Comparison of ENCODE assay signal across 8 mouse cellular contexts in genomic region chr4:155492131-155492633, GRCm38 (mm10). TPM values are rescaled to one million over a fixed set of nuclear protein-coding genes. Genes with fewer than 3 reads are reported as not detected.
DNase-seq lines count a peak whose midpoint lies in the region; ATAC-seq and TF ChIP-seq lines count a peak whose summit lies in the region.

No protein-coding gene starts in this region.

- peaks cover 25% of the 10 kb centered on the region for H3K4me1 ChIP-seq in hindbrain, postnatal 0 days (ENCODE audit: insufficient read depth, low read length)
- peaks cover 16% of the 10 kb centered on the region for H3K4me1 ChIP-seq in limb, embryonic 14.5 days (ENCODE audit: control insufficient read depth, insufficient read depth, low read length)
- peaks cover 57% of the 10 kb centered on the region for H3K4me1 ChIP-seq in midbrain, embryonic 13.5 days (replicated peaks)
- peaks cover 47% of the 10 kb centered on the region for H3K4me1 ChIP-seq in stomach, embryonic 14.5 days (ENCODE audit: control insufficient read depth, insufficient read depth, low read length)

- peak; percentile 6; the same call in 1 of the 2 replicates for ATAC-seq in hindbrain, postnatal 0 days
- no peak for ATAC-seq in limb, embryonic 14.5 days (ENCODE audit: low FRiP score, low read depth)
- peak; percentile 41 for ATAC-seq in midbrain, embryonic 13.5 days
- ATAC-seq in stomach, embryonic 14.5 days (ENCODE audit: insufficient number of reproducible peaks, insufficient read depth, low FRiP score, low read depth), result no peak

- TF ChIP-seq POLR2A in limb, embryonic 14.5 days (IDR thresholded peaks at IDR 0.05; ENCODE audit: borderline replicate concordance, extremely low read depth, insufficient read depth, insufficient read length), result no peak

- peak overlapping the region; percentile 91 for H3K4me3 ChIP-seq in gastrocnemius, adult 2 months
- peak overlapping the region; percentile 99 for H3K4me3 ChIP-seq in hindbrain, postnatal 0 days (ENCODE audit: low read length)
- H3K4me3 ChIP-seq in limb, embryonic 14.5 days (replicated peaks; ENCODE audit: low read length), result peak overlapping the region; percentile 94
- peak overlapping the region; percentile 99 for H3K4me3 ChIP-seq in midbrain, embryonic 13.5 days (replicated peaks)
- H3K4me3 ChIP-seq in stomach, embryonic 14.5 days (ENCODE audit: low read depth, low read length), result peak overlapping the region; percentile 98

- intact Hi-C loops in gastrocnemius, adult 2 months (cut with DNase I), result loop anchor here (2.0 kb wide), 1 partner anchor 69 kb away; no protein-coding TSS in a partner anchor

- H3K36me3 ChIP-seq in hindbrain, postnatal 0 days (ENCODE audit: insufficient read depth, low read length), result no peaks in the 10 kb centered on the region
- no peaks in the 10 kb centered on the region for H3K36me3 ChIP-seq in limb, embryonic 14.5 days (ENCODE audit: control insufficient read depth, insufficient read depth, low read length)
- H3K36me3 ChIP-seq in midbrain, embryonic 13.5 days, result no peaks in the 10 kb centered on the region
- H3K36me3 ChIP-seq in stomach, embryonic 14.5 days (ENCODE audit: control insufficient read depth, insufficient read depth, low read length), result no peaks in the 10 kb centered on the region

- peak; percentile 54 for DNase-seq in layer of hippocampus, adult 11-12 months (ENCODE audit: low spot score)
- no peak for DNase-seq in layer of hippocampus, adult 9-10 months (ENCODE audit: low spot score)
- peak; percentile 70 to 74 for DNase-seq in cerebellum, postnatal 10 days
- peak; percentile 71 for DNase-seq in gastrocnemius, adult 2 months
- peak; percentile 66 for DNase-seq in hindbrain, postnatal 0 days (ENCODE audit: low spot score)
- peak; percentile 28 for DNase-seq in limb, embryonic 14.5 days (ENCODE audit: low spot score)

- H3K27me3 ChIP-seq in hindbrain, postnatal 0 days (ENCODE audit: insufficient read depth, low read length), result no peaks in the 10 kb centered on the region
- no peaks in the 10 kb centered on the region for H3K27me3 ChIP-seq in limb, embryonic 14.5 days (ENCODE audit: control insufficient read depth, insufficient read depth, low read length)
- H3K27me3 ChIP-seq in midbrain, embryonic 13.5 days, result no peaks in the 10 kb centered on the region
- no peaks in the 10 kb centered on the region for H3K27me3 ChIP-seq in stomach, embryonic 14.5 days (ENCODE audit: control insufficient read depth, insufficient read depth, low read length)

- H3K9me3 ChIP-seq in hindbrain, postnatal 0 days (ENCODE audit: low read length), result no peaks in the 10 kb centered on the region
- no peaks in the 10 kb centered on the region for H3K9me3 ChIP-seq in limb, embryonic 14.5 days (ENCODE audit: control insufficient read depth, low read length)
- no peaks in the 10 kb centered on the region for H3K9me3 ChIP-seq in midbrain, embryonic 13.5 days
- no peaks in the 10 kb centered on the region for H3K9me3 ChIP-seq in stomach, embryonic 14.5 days (ENCODE audit: control insufficient read depth, low read depth, low read length)

- H3K4me2 ChIP-seq in hindbrain, postnatal 0 days (ENCODE audit: low read depth, low read length), result peak overlapping the region; percentile 75
- H3K4me2 ChIP-seq in limb, embryonic 14.5 days (replicated peaks; ENCODE audit: low read depth, low read length, severe bottlenecking), result peak overlapping the region; percentile 72
- H3K4me2 ChIP-seq in midbrain, embryonic 13.5 days (replicated peaks), result peak overlapping the region; percentile 80
- peak overlapping the region; percentile 73 for H3K4me2 ChIP-seq in stomach, embryonic 14.5 days (replicated peaks; ENCODE audit: low read depth, low read length)

- H3K27ac ChIP-seq in gastrocnemius, adult 2 months, result peak overlapping the region; percentile 95
- H3K27ac ChIP-seq in hindbrain, postnatal 0 days, result peak overlapping the region; percentile 98
- peak overlapping the region; percentile 90 for H3K27ac ChIP-seq in limb, embryonic 14.5 days (replicated peaks; ENCODE audit: low read depth, low read length)
- peak overlapping the region; percentile 96 for H3K27ac ChIP-seq in midbrain, embryonic 13.5 days
- peak overlapping the region; percentile 95 for H3K27ac ChIP-seq in stomach, embryonic 14.5 days (ENCODE audit: low read length)

- H3K9ac ChIP-seq in hindbrain, postnatal 0 days (replicated peaks; ENCODE audit: low read length), result peak overlapping the region; percentile 100
- peak overlapping the region; percentile 99 for H3K9ac ChIP-seq in limb, embryonic 14.5 days (ENCODE audit: low read depth, low read length, severe bottlenecking)
- peak overlapping the region; percentile 100 for H3K9ac ChIP-seq in midbrain, embryonic 13.5 days (replicated peaks)
- H3K9ac ChIP-seq in stomach, embryonic 14.5 days (replicated peaks; ENCODE audit: low read depth, low read length), result peak overlapping the region; percentile 100

- WGBS in hindbrain, postnatal 0 days, result under 1% methylated on average over 47 of the region's 51 CpGs
- WGBS in limb, embryonic 14.5 days, result 0% methylated on average over 43 of the region's 51 CpGs
- WGBS in midbrain, embryonic 13.5 days, result under 1% methylated on average over 51 of the region's 51 CpGs
- under 1% methylated on average over 51 of the region's 51 CpGs for WGBS in stomach, embryonic 14.5 days

- TF ChIP-seq CTCF in gastrocnemius, adult 2 months (IDR thresholded peaks at IDR 0.05), result no peak
- no peak for TF ChIP-seq CTCF in hindbrain, postnatal 0 days (IDR thresholded peaks at IDR 0.05; ENCODE audit: low read depth)

RNA-seq across cellular contexts. Expression of gene Gnb1, which starts 1.0 kb away (rescaled TPM):
- total RNA-seq in gastrocnemius, adult 2 months (2021), result 10 to 100 TPM; 48.8 to 75.8 TPM
- 363 and 456 TPM in 2 replicates for total RNA-seq in hindbrain, postnatal 0 days (2014; rRNA removed)
- polyA plus RNA-seq in hindbrain, postnatal 0 days (2015; fragmentation: Nextera tagmentation; extraction: Ambion mirVana), result 1,192 and 1,230 TPM in 2 replicates
- 511 and 686 TPM in 2 replicates for polyA plus RNA-seq in limb, embryonic 14.5 days (2012; rRNA removed)
- polyA plus RNA-seq in limb, embryonic 14.5 days (2014; fragmentation: Nextera tagmentation; extraction: Ambion mirVana), result 440 and 493 TPM in 2 replicates
- 1,008 and 1,072 TPM in 2 replicates for polyA plus RNA-seq in midbrain, embryonic 13.5 days (2015; fragmentation: Nextera tagmentation; extraction: Ambion mirVana)
- polyA plus RNA-seq in stomach, embryonic 14.5 days (2014; fragmentation: Nextera tagmentation; extraction: Ambion mirVana), result 525 and 534 TPM in 2 replicates

RNA-seq across cellular contexts. Expression of gene Tmem52, which starts 23.3 kb away (rescaled TPM):
- 100 to 1,000 TPM; 215 to 248 TPM for total RNA-seq in gastrocnemius, adult 2 months (2021)
- 0.61 and 3.7 TPM in 2 replicates for total RNA-seq in hindbrain, postnatal 0 days (2014; rRNA removed)
- 0.46 and 0.74 TPM in 2 replicates for polyA plus RNA-seq in hindbrain, postnatal 0 days (2015; fragmentation: Nextera tagmentation; extraction: Ambion mirVana)
- 0.42 and 0.50 TPM in 2 replicates for polyA plus RNA-seq in limb, embryonic 14.5 days (2012; rRNA removed)
- not detected in 2 replicates for polyA plus RNA-seq in limb, embryonic 14.5 days (2014; fragmentation: Nextera tagmentation; extraction: Ambion mirVana)
- polyA plus RNA-seq in midbrain, embryonic 13.5 days (2015; fragmentation: Nextera tagmentation; extraction: Ambion mirVana), result not detected in 2 replicates
- 0.29 TPM in 1 of 2 replicates, not detected in the other for polyA plus RNA-seq in stomach, embryonic 14.5 days (2014; fragmentation: Nextera tagmentation; extraction: Ambion mirVana)

Comparison
In these comparisons a context has a peak if more than half of its experiments do, and no peak if none do; other contexts are left out.
1. ATAC-seq: peak in hindbrain, postnatal 0 days (single experiment) and midbrain, embryonic 13.5 days (single experiment); none in limb, embryonic 14.5 days (single experiment) and stomach, embryonic 14.5 days (single experiment).
2. Peak in every context shown above with its lines, with median percentiles within 50 percentile points of each other: H3K27ac ChIP-seq, H3K4me3 ChIP-seq, H3K4me2 ChIP-seq and H3K9ac ChIP-seq.